Mouse (Mus musculus) heart, adult 2 months (tissue): ENCODE measurements at regions not wholly inside any gene's neighbourhood (a gene's known extent, or its start where the extent isn't known, plus 50 kb on each side); places are given as distances from the start of the nearest gene placed in this dataset.

Experiments
- CTCF ChIP-seq: fragments of 200-600 bp; IDR thresholded peaks from 2 replicates; pipeline ENCODE4 v1.8.1; 2022; ENCODE audit warnings: antibody characterized with exemption, mild to moderate bottlenecking, moderate library complexity
- EP300 ChIP-seq: fragments of 200-500 bp; IDR thresholded peaks from 2 replicates; pipeline ENCODE4 v1.6.1; 2011; ENCODE audit warnings: low read depth, low read length, control low read depth; ENCODE audit not compliant: insufficient read depth
- POLR2A ChIP-seq: fragments of 200-500 bp; IDR thresholded peaks from 2 replicates; pipeline ENCODE4 v1.6.1; 2011; ENCODE audit warnings: mild to moderate bottlenecking, low read depth, low read length, control low read depth; ENCODE audit not compliant: insufficient read depth

- TF ChIP-seq POLR2A (no peak), CTCF (peak; percentile 57), EP300 (no peak)
These were observed 524.1 kb upstream of the Dsel start for GRCm38 (mm10) chr1:112388807-112389206.
